In genomic region chr9:25508825-25509224, GRCm38 (mm10) we compare ENCODE assay signal across 16 mouse cellular contexts.
"Had no signal": no experiment of that assay in that cellular context is flagged by ENCODE, and none has a peak within 500 bp of the region (broad histone marks: within the 10 kb centered on the region; RNA-seq: fewer than 3 reads in every experiment).

No protein-coding gene starts in this region.

- H3K4me2 ChIP-seq: intestine, embryonic 15.5 days; limb, embryonic 13.5 days; lung, embryonic 14.5 days; midbrain, embryonic 13.5 days; stomach, embryonic 15.5 days had no signal

- H3K4me3 ChIP-seq: intestine, embryonic 15.5 days; layer of hippocampus, adult 2 months; limb, embryonic 13.5 days; midbrain, embryonic 13.5 days; stomach, embryonic 15.5 days had no signal

- H3K4me1 ChIP-seq: intestine, embryonic 15.5 days; stomach, embryonic 15.5 days had no signal

- H3K9ac ChIP-seq: intestine, embryonic 15.5 days; limb, embryonic 13.5 days; liver, embryonic 14.5 days; lung, embryonic 14.5 days; midbrain, embryonic 13.5 days; stomach, embryonic 15.5 days had no signal

- H3K36me3 ChIP-seq: intestine, embryonic 15.5 days; limb, embryonic 13.5 days; midbrain, embryonic 13.5 days; stomach, embryonic 15.5 days had no signal

- H3K27me3 ChIP-seq: intestine, embryonic 15.5 days; limb, embryonic 13.5 days; midbrain, embryonic 13.5 days; stomach, embryonic 15.5 days had no signal

- H3K27ac ChIP-seq: intestine, embryonic 15.5 days; layer of hippocampus, adult 2 months; limb, embryonic 13.5 days; liver, embryonic 14.5 days; midbrain, embryonic 13.5 days; stomach, embryonic 15.5 days had no signal

- DNase-seq: kidney, adult 8-10 months; kidney, postnatal 4 days; left cerebral cortex, postnatal 4 days; lung, embryonic 14.5 days; lung, postnatal 10 days; lung, postnatal 4 days; retina, postnatal 1 day; right cerebral cortex, postnatal 4 days; thymus, adult 2 months; thymus, postnatal 25 days had no signal

- ATAC-seq: intestine, embryonic 15.5 days; midbrain, embryonic 13.5 days had no signal

- H3K9me3 ChIP-seq: intestine, embryonic 15.5 days; limb, embryonic 13.5 days; midbrain, embryonic 13.5 days; stomach, embryonic 15.5 days had no signal
